Mouse (Mus musculus) urinary bladder, adult 18-20 months (tissue): ENCODE results near the gene Prkca.
A peak's percentile ranks its signal among the peaks of the same experiment; 100 is the strongest.

Source experiments
- DNase-seq, 2 experiments: peaks; one replicate each; pipeline ENCODE4 v3.0.0; 2022; ENCODE audit warnings: low spot score in 2 of 2, mixed read lengths in 2 of 2

Prkca gene

DNA sequence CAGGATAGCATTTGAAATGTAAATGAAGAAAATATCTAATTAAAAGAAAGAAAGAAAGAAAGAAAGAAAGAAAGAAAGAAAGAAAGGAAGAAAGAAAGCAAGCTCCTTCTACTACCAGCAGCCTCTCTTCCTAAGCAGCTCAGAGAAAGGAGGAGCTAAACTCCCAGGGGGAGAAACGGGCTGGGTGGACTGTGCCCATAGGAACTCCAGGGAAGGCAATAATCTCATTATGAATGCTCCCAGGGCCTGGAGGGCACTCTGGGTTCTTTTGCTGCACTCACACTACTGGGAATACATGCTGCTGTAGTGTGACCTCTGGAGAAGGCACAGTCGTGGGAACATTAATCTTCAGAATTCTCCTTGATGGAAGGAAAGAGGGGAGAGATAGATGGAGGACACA lies 107.5 kb downstream of the Prkca start:
- DNase-seq: no peak

GRCm38 (mm10) chr11:108235081-108235703 lies 108.5 kb downstream of the Prkca start:
- DNase-seq: no peak

- DNase-seq: no peak
Observed at GRCm38 (mm10) chr11:108233015-108233414, 110.7 kb downstream of the Prkca start.

DNA sequence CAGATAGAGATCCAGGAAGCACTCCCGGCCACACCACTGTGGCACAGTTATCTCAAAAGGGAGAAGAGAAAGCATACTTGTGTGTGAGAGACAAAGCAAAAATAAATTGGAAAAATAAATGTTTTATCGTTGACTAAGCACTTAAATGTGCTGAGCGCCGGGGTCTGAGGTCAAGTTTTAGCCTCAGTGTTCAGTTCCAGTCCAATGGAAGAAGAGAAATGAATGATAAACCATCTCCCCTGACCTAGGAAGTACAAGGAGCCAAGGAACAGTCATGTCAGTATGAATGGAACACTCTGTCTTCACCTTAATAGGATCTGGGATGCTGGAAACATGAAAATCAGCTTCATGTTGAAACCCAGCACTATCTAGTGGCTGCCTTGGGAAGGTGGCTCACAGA lies 113.6 kb downstream of the Prkca start:
- no peak for DNase-seq

- DNase-seq: no peak
Observed at GRCm38 (mm10) chr11:108229176-108229946, 114.4 kb downstream of the Prkca start.

GRCm38 (mm10) chr11:108228497-108228896 lies 115.2 kb downstream of the Prkca start:
- DNase-seq: no peak

- no peak for DNase-seq
Observed at GRCm38 (mm10) chr11:108226248-108226647, 117.5 kb downstream of the Prkca start.

- DNase-seq: no peak
Observed at GRCm38 (mm10) chr11:108224233-108224973, 119.3 kb downstream of the Prkca start.

- no peak for DNase-seq
Observed at GRCm38 (mm10) chr11:108223613-108224232, 120.0 kb downstream of the Prkca start.

DNA sequence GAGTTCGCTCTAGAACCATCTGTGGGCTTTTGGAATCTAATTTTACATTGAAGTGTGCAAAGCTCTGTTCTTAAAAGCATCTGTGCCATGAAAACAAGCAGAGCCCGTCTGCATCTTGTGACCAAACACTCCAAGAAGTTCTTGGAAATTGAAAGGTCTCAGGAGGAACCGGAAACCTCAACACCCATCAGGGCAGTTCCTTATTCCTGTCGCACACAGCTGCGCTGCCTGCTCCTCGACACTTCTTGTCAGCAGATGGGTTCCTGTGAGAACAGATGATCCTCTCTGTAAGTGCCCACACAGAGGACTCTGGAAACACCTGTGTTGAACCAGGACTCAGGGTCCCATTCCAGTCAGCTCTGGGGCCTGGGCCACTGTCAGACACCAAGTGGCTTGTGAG lies 120.6 kb downstream of the Prkca start:
- DNase-seq: no peak

DNA sequence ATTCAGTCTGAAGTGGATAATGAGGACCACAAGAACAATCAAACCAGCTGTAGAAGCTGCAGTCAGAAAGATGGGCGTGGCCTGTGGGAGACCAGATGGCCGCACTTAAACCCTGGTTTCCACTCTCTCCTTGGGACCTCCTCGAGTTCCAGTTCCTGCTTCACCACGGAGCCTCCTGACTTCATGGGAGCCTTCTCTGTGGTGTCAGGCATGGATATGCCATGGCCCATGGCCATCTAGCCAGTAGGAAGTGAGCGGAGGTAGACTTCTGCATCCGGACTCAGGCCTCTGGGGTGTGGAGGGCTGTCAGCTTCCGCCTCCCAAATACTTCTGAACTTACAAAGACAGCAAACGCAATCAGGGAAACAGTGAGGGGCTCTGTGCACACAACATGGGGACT lies 121.1 kb downstream of the Prkca start:
- DNase-seq: no peak

GRCm38 (mm10) chr11:108222026-108222425 lies 121.7 kb downstream of the Prkca start:
- no peak for DNase-seq

GRCm38 (mm10) chr11:108221124-108221835 lies 122.4 kb downstream of the Prkca start:
- DNase-seq: peak in 1 of 2 experiments; percentile 19

DNA sequence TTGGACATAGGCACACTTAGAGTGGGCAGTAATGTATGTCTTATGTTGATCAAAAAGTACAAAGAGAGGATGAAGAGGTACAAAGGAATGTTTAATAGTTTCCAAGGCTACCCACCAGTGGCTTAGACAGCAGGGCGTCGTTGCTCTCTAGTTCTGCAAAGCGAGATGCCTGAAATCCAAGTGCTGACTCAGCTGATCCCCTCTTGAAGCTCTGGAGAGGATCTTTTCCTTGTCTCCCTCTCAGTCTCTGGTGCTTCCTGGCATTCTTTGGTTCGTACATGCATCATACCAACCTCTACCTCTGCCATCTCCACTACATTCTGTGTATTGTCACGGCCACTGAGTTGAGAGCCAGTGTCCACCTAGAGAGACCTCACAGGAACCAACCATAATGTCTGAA lies 123.1 kb downstream of the Prkca start:
- no peak for DNase-seq

- peak in 1 of 2 experiments; percentile 61 for DNase-seq
Observed at GRCm38 (mm10) chr11:108217043-108217442, 126.7 kb downstream of the Prkca start.

GRCm38 (mm10) chr11:108216064-108216463 lies 127.7 kb downstream of the Prkca start:
- no peak for DNase-seq

- DNase-seq: peak; percentile 21 to 73
Observed at GRCm38 (mm10) chr11:108215466-108215865, 128.3 kb downstream of the Prkca start.

DNA sequence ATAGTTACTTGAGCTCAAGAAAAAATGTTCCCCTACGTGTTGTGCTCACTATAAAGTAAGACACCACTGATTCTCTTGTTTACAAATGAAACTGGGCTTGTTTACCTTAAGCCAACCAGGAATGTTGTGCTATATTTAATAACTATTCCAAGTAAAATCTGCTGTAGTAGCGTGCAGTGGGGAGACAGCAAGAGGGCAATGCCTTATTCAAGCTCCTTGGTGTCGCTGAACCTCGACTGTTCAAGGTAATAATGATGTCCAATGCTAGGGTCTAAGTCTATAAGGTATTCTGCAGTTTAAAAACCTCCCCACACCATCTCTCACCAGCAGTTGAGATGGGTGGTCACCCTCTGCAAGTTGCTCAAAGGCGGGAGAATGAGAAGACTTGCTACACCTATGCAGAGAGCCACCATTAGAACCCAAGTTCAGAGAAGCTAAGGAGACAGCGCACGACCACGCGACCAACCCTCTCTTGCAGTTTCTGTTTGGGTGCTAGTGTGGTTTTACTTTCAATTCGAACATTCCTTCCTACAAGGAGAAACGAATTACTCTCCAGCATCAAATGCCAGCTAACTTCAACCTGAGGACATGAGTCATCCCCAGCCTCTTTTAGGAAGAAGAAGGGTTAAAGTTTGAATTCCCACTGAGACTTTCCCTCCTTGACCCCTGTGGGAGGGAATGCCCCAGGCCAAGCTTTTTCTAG lies 129.1 kb downstream of the Prkca start:
- DNase-seq: no peak

GRCm38 (mm10) chr11:108213783-108214182 lies 129.9 kb downstream of the Prkca start:
- no peak for DNase-seq

DNA sequence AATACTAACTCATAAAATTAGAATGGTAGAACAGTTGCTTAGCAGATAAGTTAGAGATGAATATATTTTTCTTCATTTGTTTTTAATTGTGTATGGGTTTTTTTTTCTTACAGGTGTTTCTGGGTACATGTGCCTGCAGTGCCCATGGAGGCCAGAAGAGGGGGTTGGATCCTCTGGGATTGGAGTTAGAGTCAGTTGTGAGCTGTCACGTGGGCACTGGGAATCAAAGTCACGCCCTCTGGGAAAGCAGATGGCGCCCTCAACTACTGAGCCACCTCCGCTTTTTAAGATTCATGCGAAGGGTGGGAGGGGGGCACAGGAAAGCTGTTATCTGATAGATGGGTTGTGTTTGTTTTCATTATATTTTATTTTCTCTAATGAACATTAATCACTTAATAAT lies 131.1 kb downstream of the Prkca start:
- no peak for DNase-seq

DNA sequence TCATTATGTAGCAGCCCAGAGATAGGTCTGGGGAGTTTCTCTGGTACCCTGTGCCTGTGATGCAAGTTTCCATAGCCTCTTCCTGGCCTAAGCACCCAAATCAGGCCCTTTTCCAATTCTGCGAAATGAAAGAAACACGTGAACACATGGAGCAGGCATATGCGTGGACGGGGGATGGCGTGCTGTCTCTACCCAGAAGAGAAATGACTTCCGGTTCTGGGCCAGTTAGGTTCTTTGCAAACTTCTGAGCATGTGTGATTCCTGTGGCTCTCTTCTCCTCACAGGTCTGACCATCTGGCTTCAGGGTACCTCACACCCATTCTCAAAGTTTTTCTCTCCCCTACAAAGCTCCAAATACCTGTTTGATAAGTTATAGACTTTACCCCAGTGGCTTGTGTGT lies 131.7 kb downstream of the Prkca start:
- DNase-seq: no peak
